Mouse (Mus musculus): Measurements from ENCODE around the gene Rpl3. TPM values are rescaled to one million over a fixed set of nuclear protein-coding genes. Genes with fewer than 3 reads are reported as not detected.

Rpl3 gene
- total RNA-seq, 2 experiments from 2014 or later: 600 to 628 TPM

GRCm38 (mm10) chr15:80115866-80116794 lies 24.5 kb upstream of the Rpl3 start:
- DNase-seq (ENCODE audit: low spot score in 2 of 2): no peak

GRCm38 (mm10) chr15:80115256-80115655 lies 23.6 kb upstream of the Rpl3 start:
- no peak for DNase-seq (ENCODE audit: low spot score in 2 of 2)

GRCm38 (mm10) chr15:80114414-80114813 lies 22.7 kb upstream of the Rpl3 start:
- DNase-seq (ENCODE audit: low spot score in 2 of 2): no peak

- DNase-seq (ENCODE audit: low spot score in 2 of 2): no peak
Measured at GRCm38 (mm10) chr15:80112499-80112898, 20.8 kb upstream of the Rpl3 start.

GRCm38 (mm10) chr15:80111436-80111835 lies 19.8 kb upstream of the Rpl3 start:
- no peak for DNase-seq (ENCODE audit: low spot score in 2 of 2)

GRCm38 (mm10) chr15:80107575-80107974 lies 15.9 kb upstream of the Rpl3 start:
- DNase-seq (ENCODE audit: low spot score in 2 of 2): no peak

- DNase-seq (ENCODE audit: low spot score in 2 of 2): no peak
Measured at GRCm38 (mm10) chr15:80107143-80107542, 15.5 kb upstream of the Rpl3 start.

GRCm38 (mm10) chr15:80105490-80106410 lies 14.1 kb upstream of the Rpl3 start:
- DNase-seq (ENCODE audit: low spot score in 2 of 2): no peak

- no peak for DNase-seq (ENCODE audit: low spot score in 2 of 2)
Measured at GRCm38 (mm10) chr15:80102495-80102894, 10.8 kb upstream of the Rpl3 start.

- DNase-seq (ENCODE audit: low spot score in 2 of 2): no peak
Measured at GRCm38 (mm10) chr15:80101503-80101902, 9.8 kb upstream of the Rpl3 start.

- DNase-seq (ENCODE audit: low spot score in 2 of 2): peak; percentile 70 to 85
Measured at GRCm38 (mm10) chr15:80100871-80101270, 9.2 kb upstream of the Rpl3 start.

GRCm38 (mm10) chr15:80100196-80100595 lies 8.5 kb upstream of the Rpl3 start:
- DNase-seq (ENCODE audit: low spot score in 2 of 2): no peak

GRCm38 (mm10) chr15:80099477-80099876 lies 7.8 kb upstream of the Rpl3 start:
- DNase-seq (ENCODE audit: low spot score in 2 of 2): no peak

- no peak for DNase-seq (ENCODE audit: low spot score in 2 of 2)
Measured at GRCm38 (mm10) chr15:80098809-80099208, 7.1 kb upstream of the Rpl3 start.

GRCm38 (mm10) chr15:80097999-80098461 lies 6.4 kb upstream of the Rpl3 start:
- no peak for DNase-seq (ENCODE audit: low spot score in 2 of 2)

GRCm38 (mm10) chr15:80096946-80097881 lies 5.5 kb upstream of the Rpl3 start:
- DNase-seq (ENCODE audit: low spot score in 2 of 2): no peak

- DNase-seq (ENCODE audit: low spot score in 2 of 2): no peak
Measured at GRCm38 (mm10) chr15:80096406-80096805, 4.7 kb upstream of the Rpl3 start.

- no peak for DNase-seq (ENCODE audit: low spot score in 2 of 2)
Measured at GRCm38 (mm10) chr15:80095596-80095995, 3.9 kb upstream of the Rpl3 start.

- DNase-seq (ENCODE audit: low spot score in 2 of 2): no peak
Measured at GRCm38 (mm10) chr15:80094201-80094600, 2.5 kb upstream of the Rpl3 start.

GRCm38 (mm10) chr15:80092599-80092998 lies 931 bp upstream of the Rpl3 start:
- DNase-seq (ENCODE audit: low spot score in 2 of 2): no peak

GRCm38 (mm10) chr15:80092041-80092441 lies 373 bp upstream of the Rpl3 start:
- no peak for DNase-seq (ENCODE audit: low spot score in 2 of 2)

Measured in layer of hippocampus, adult 18-20 months (tissue).